Mouse (Mus musculus): ENCODE data around the gene Gm21985. TPM values are rescaled to one million over a fixed set of nuclear protein-coding genes. Genes with fewer than 3 reads are reported as not detected.

Gm21985 gene
- polyA plus RNA-seq, 1 experiment from 2014 or later = 3.1 TPM

Other genes with a start within 250 kb of the Gm21985 start
- gene Olfr1311, start 241.9 kb upstream of the Gm21985 start, polyA plus RNA-seq (2018) = not detected in 3 replicates
- gene Olfr1312, start 216.1 kb upstream of the Gm21985 start, polyA plus RNA-seq (2018) = not detected in 3 replicates
- not detected in 3 replicates for gene Olfr1313, start 188.5 kb upstream of the Gm21985 start, polyA plus RNA-seq (2018)
- gene Olfr1314, start 169.5 kb upstream of the Gm21985 start, polyA plus RNA-seq (2018) = not detected in 3 replicates
- gene Olfr1315-ps1, start 150.9 kb upstream of the Gm21985 start, polyA plus RNA-seq (2018) = not detected in 3 replicates
- not detected in 3 replicates for gene Olfr1316, start 131.3 kb upstream of the Gm21985 start, polyA plus RNA-seq (2018)
- gene Olfr1317, start 126.0 kb upstream of the Gm21985 start, polyA plus RNA-seq (2018) = not detected in 3 replicates
- gene Olfr1318, start 112.1 kb upstream of the Gm21985 start, polyA plus RNA-seq (2018) = not detected in 3 replicates
- 1.1 to 3.9 TPM (median 1.3 TPM) in 3 replicates for gene Lpcat4, start 26.8 kb upstream of the Gm21985 start, polyA plus RNA-seq (2018)
- not detected in 3 replicates for gene Nutm1, start 7.0 kb upstream of the Gm21985 start, polyA plus RNA-seq (2018)
- 25.1 to 47.5 TPM (median 39.2 TPM) in 3 replicates for gene Nop10, start 4.4 kb upstream of the Gm21985 start, polyA plus RNA-seq (2018)
- 52.8 to 66.8 TPM (median 65.3 TPM) in 3 replicates for gene Slc12a6, start 489 bp upstream of the Gm21985 start, polyA plus RNA-seq (2018)
- 56.0 to 89.0 TPM (median 56.6 TPM) in 3 replicates for gene Emc4, start 101.7 kb downstream of the Gm21985 start, polyA plus RNA-seq (2018)
- gene Katnbl1, start 112.9 kb downstream of the Gm21985 start, polyA plus RNA-seq (2018) = 17.2 to 23.4 TPM (median 22.4 TPM) in 3 replicates
- 17.8 to 28.1 TPM (median 22.4 TPM) in 3 replicates for gene Emc7, start 188.7 kb downstream of the Gm21985 start, polyA plus RNA-seq (2018)
- not detected in 3 replicates for gene Chrm5, start 214.5 kb downstream of the Gm21985 start, polyA plus RNA-seq (2018)
- gene Aven, start 226.7 kb downstream of the Gm21985 start, polyA plus RNA-seq (2018) = 6.6 to 10.9 TPM (median 10.6 TPM) in 3 replicates